Mouse (Mus musculus): ENCODE measurements at regions not wholly inside any gene's neighbourhood (a gene's known extent, or its start where the extent isn't known, plus 50 kb on each side); places are given as distances from the start of the nearest gene placed in this dataset.

- peak in 1 of 2 experiments; percentile 30 for DNase-seq
Measured at GRCm38 (mm10) chr12:105898580-105899293, 111.3 kb upstream of the Vrk1 start.

GRCm38 (mm10) chr12:105899294-105899909 lies 110.6 kb upstream of the Vrk1 start:
- DNase-seq = no peak

- DNase-seq = no peak
Measured at GRCm38 (mm10) chr12:105900479-105900878, 109.5 kb upstream of the Vrk1 start.

GRCm38 (mm10) chr12:105903072-105903471 lies 107.0 kb upstream of the Vrk1 start:
- DNase-seq = no peak

GRCm38 (mm10) chr12:105906584-105906983 lies 103.4 kb upstream of the Vrk1 start:
- DNase-seq = no peak

GRCm38 (mm10) chr12:105907851-105908620 lies 102.0 kb upstream of the Vrk1 start:
- DNase-seq = no peak

- no peak for DNase-seq
Measured at GRCm38 (mm10) chr12:105911556-105911955, 98.5 kb upstream of the Vrk1 start.

- no peak for DNase-seq
Measured at GRCm38 (mm10) chr12:105917388-105917963, 92.6 kb upstream of the Vrk1 start.

GRCm38 (mm10) chr12:105918775-105919174 lies 91.3 kb upstream of the Vrk1 start:
- peak; percentile 71 to 82 for DNase-seq

GRCm38 (mm10) chr12:105927210-105927609 lies 82.8 kb upstream of the Vrk1 start:
- DNase-seq = no peak

GRCm38 (mm10) chr12:105929456-105929921 lies 80.5 kb upstream of the Vrk1 start:
- DNase-seq = no peak

- DNase-seq = no peak
Measured at GRCm38 (mm10) chr12:105935441-105935880, 74.6 kb upstream of the Vrk1 start.

- DNase-seq = no peak
Measured at GRCm38 (mm10) chr12:105936812-105937530, 73.1 kb upstream of the Vrk1 start.

- no peak for DNase-seq
Measured at GRCm38 (mm10) chr12:105942136-105943076, 67.6 kb upstream of the Vrk1 start.

- no peak for DNase-seq
Measured at GRCm38 (mm10) chr12:105943077-105943433, 67.0 kb upstream of the Vrk1 start.

- DNase-seq = no peak
Measured at GRCm38 (mm10) chr12:105947332-105947731, 62.7 kb upstream of the Vrk1 start.

GRCm38 (mm10) chr12:105948322-105948721 lies 61.7 kb upstream of the Vrk1 start:
- no peak for DNase-seq

- DNase-seq = no peak
Measured at GRCm38 (mm10) chr12:105955764-105956290, 54.2 kb upstream of the Vrk1 start.

- DNase-seq = no peak
Measured at GRCm38 (mm10) chr12:105959756-105960155, 50.3 kb upstream of the Vrk1 start.
